Mouse (Mus musculus) erythroblast, embryonic 14.5 days (primary cell): ENCODE data around the gene Poll.

ENCODE experiments used
- GATA1 ChIP-seq: IDR thresholded peaks from 2 replicates; pipeline ENCODE4 v1.6.1; 2012; ENCODE audit warnings: low read length, inconsistent platforms, mixed read lengths
- TAL1 ChIP-seq: IDR thresholded peaks from 3 replicates; pipeline ENCODE4 v1.6.1; 2012; ENCODE audit warnings: low read length, inconsistent platforms, mixed read lengths

GRCm38 (mm10) chr19:45594079-45594478, 33.7 kb upstream of the Poll start:
- TF ChIP-seq GATA1: no peak
- TF ChIP-seq TAL1: no peak
